20 mouse cellular contexts compared by ENCODE assay signal in the genomic region with DNA sequence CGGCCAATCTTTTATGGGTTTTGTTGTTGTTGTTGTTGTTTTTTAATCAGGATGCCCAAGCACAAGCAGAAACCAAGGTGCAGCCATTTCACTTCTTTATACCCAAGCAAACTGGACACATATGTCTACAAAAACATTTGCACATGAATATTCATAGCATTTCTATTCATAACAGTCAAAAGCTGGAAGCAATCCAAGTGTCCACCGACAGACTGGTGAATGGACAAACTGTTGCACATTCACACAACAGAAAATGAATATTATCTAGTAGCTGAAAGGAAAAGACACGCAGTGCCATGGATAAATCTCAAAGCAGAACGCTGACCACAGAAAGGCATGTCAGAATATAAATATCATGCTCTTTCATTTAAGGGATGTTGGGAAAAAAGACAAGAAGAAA.
A peak's percentile ranks its signal among the peaks of the same experiment; 100 is the strongest.
DNase-seq lines count a peak whose midpoint lies in the region; ATAC-seq lines count a peak whose summit lies in the region.
"Had no signal": no experiment of that assay in that cellular context is flagged by ENCODE, and none has a peak within 500 bp of the region (broad histone marks: within the 10 kb centered on the region; RNA-seq: fewer than 3 reads in every experiment).

No protein-coding gene starts in this region.

- H3K27ac ChIP-seq in hindbrain, embryonic 15.5 days (replicated peaks) = 0 out of 2 replicates have a peak overlapping the region, but pooled peaks have one; percentile 14
- no peak overlapping the region for H3K27ac ChIP-seq in hindbrain, embryonic 13.5 days
- peak overlapping the region; percentile 64 for H3K27ac ChIP-seq in midbrain, embryonic 15.5 days
- no peak overlapping the region for H3K27ac ChIP-seq in midbrain, embryonic 11.5 days (ENCODE audit: low read depth, low read length)
- H3K27ac ChIP-seq in forebrain, embryonic 16.5 days (ENCODE audit: low read length) = peak overlapping the region; percentile 34; the same call in 1 of the 2 replicates
- no peak overlapping the region for H3K27ac ChIP-seq in kidney, embryonic 15.5 days
- H3K27ac ChIP-seq: layer of hippocampus, adult 2 months; limb, embryonic 12.5 days; liver, embryonic 14.5 days; stomach, postnatal 0 days had no signal

- no peak overlapping the region for H3K9ac ChIP-seq in hindbrain, embryonic 15.5 days
- no peak overlapping the region for H3K9ac ChIP-seq in hindbrain, embryonic 13.5 days
- no peak overlapping the region for H3K9ac ChIP-seq in midbrain, embryonic 15.5 days
- no peak overlapping the region for H3K9ac ChIP-seq in midbrain, embryonic 11.5 days (ENCODE audit: low read length)
- H3K9ac ChIP-seq in forebrain, embryonic 16.5 days (replicated peaks; ENCODE audit: low read depth, low read length) = no peak overlapping the region
- H3K9ac ChIP-seq in kidney, embryonic 15.5 days = no peak overlapping the region
- H3K9ac ChIP-seq: limb, embryonic 12.5 days; liver, embryonic 14.5 days had no signal

- H3K4me2 ChIP-seq in hindbrain, embryonic 15.5 days = no peak overlapping the region
- H3K4me2 ChIP-seq in hindbrain, embryonic 13.5 days = no peak overlapping the region
- H3K4me2 ChIP-seq in midbrain, embryonic 15.5 days = no peak overlapping the region
- H3K4me2 ChIP-seq in midbrain, embryonic 11.5 days = no peak overlapping the region
- peak overlapping the region; percentile 25 for H3K4me2 ChIP-seq in forebrain, embryonic 16.5 days (ENCODE audit: low read length)
- no peak overlapping the region for H3K4me2 ChIP-seq in kidney, embryonic 15.5 days
- H3K4me2 ChIP-seq: limb, embryonic 12.5 days had no signal

- no peaks in the 10 kb centered on the region for H3K27me3 ChIP-seq in hindbrain, embryonic 15.5 days
- H3K27me3 ChIP-seq in hindbrain, embryonic 13.5 days = no peaks in the 10 kb centered on the region
- no peaks in the 10 kb centered on the region for H3K27me3 ChIP-seq in midbrain, embryonic 15.5 days (replicated peaks)
- H3K27me3 ChIP-seq in midbrain, embryonic 11.5 days (ENCODE audit: control insufficient read depth, insufficient read depth, low read length) = no peaks in the 10 kb centered on the region
- H3K27me3 ChIP-seq in forebrain, embryonic 16.5 days (replicated peaks; ENCODE audit: control insufficient read depth, insufficient read depth, low read length) = no peaks in the 10 kb centered on the region
- H3K27me3 ChIP-seq in kidney, embryonic 15.5 days = no peaks in the 10 kb centered on the region
- H3K27me3 ChIP-seq: limb, embryonic 12.5 days had no signal

- no peaks in the 10 kb centered on the region for H3K36me3 ChIP-seq in hindbrain, embryonic 15.5 days
- no peaks in the 10 kb centered on the region for H3K36me3 ChIP-seq in hindbrain, embryonic 13.5 days
- H3K36me3 ChIP-seq in midbrain, embryonic 15.5 days (replicated peaks) = no peaks in the 10 kb centered on the region
- no peaks in the 10 kb centered on the region for H3K36me3 ChIP-seq in midbrain, embryonic 11.5 days (ENCODE audit: control insufficient read depth, insufficient read depth, low read length)
- no peaks in the 10 kb centered on the region for H3K36me3 ChIP-seq in forebrain, embryonic 16.5 days (ENCODE audit: control insufficient read depth, insufficient read depth)
- no peaks in the 10 kb centered on the region for H3K36me3 ChIP-seq in kidney, embryonic 15.5 days
- H3K36me3 ChIP-seq: G1E; limb, embryonic 12.5 days had no signal

- no peak overlapping the region for H3K4me3 ChIP-seq in hindbrain, embryonic 15.5 days
- no peak overlapping the region for H3K4me3 ChIP-seq in hindbrain, embryonic 13.5 days
- no peak overlapping the region for H3K4me3 ChIP-seq in midbrain, embryonic 15.5 days
- H3K4me3 ChIP-seq in midbrain, embryonic 11.5 days (ENCODE audit: low read depth, low read length) = no peak overlapping the region
- no peak overlapping the region for H3K4me3 ChIP-seq in forebrain, embryonic 16.5 days (replicated peaks; ENCODE audit: low read length)
- H3K4me3 ChIP-seq in kidney, embryonic 15.5 days (replicated peaks) = no peak overlapping the region
- H3K4me3 ChIP-seq: layer of hippocampus, adult 2 months; limb, embryonic 12.5 days had no signal

- no peaks in the 10 kb centered on the region for H3K9me3 ChIP-seq in hindbrain, embryonic 15.5 days
- H3K9me3 ChIP-seq in hindbrain, embryonic 13.5 days = no peaks in the 10 kb centered on the region
- H3K9me3 ChIP-seq in midbrain, embryonic 15.5 days = no peaks in the 10 kb centered on the region
- no peaks in the 10 kb centered on the region for H3K9me3 ChIP-seq in midbrain, embryonic 11.5 days (ENCODE audit: control insufficient read depth, low read length)
- no peaks in the 10 kb centered on the region for H3K9me3 ChIP-seq in forebrain, embryonic 16.5 days (ENCODE audit: control insufficient read depth, low read length)
- no peaks in the 10 kb centered on the region for H3K9me3 ChIP-seq in kidney, embryonic 15.5 days (replicated peaks)
- H3K9me3 ChIP-seq: limb, embryonic 12.5 days had no signal

- peaks cover 13% of the 10 kb centered on the region for H3K4me1 ChIP-seq in hindbrain, embryonic 15.5 days (replicated peaks)
- peaks cover 8% of the 10 kb centered on the region for H3K4me1 ChIP-seq in hindbrain, embryonic 13.5 days (replicated peaks)
- H3K4me1 ChIP-seq in midbrain, embryonic 15.5 days = 0 out of 2 replicates have a peak, but pooled peaks cover 9% of the 10 kb centered on the region
- no peaks in the 10 kb centered on the region for H3K4me1 ChIP-seq in midbrain, embryonic 11.5 days (ENCODE audit: control insufficient read depth, insufficient read depth, low read length)
- peaks cover 17% of the 10 kb centered on the region for H3K4me1 ChIP-seq in forebrain, embryonic 16.5 days (replicated peaks; ENCODE audit: control insufficient read depth, insufficient read depth, low read length)
- no peaks in the 10 kb centered on the region for H3K4me1 ChIP-seq in kidney, embryonic 15.5 days

- no peak for ATAC-seq in hindbrain, embryonic 15.5 days (ENCODE audit: low FRiP score, low read depth)
- ATAC-seq in hindbrain, embryonic 13.5 days (ENCODE audit: low FRiP score) = no peak
- ATAC-seq in midbrain, embryonic 15.5 days (replicated peaks) = no peak
- no peak for ATAC-seq in midbrain, embryonic 11.5 days (ENCODE audit: low FRiP score)
- peak; percentile 57 for ATAC-seq in forebrain, embryonic 16.5 days
- ATAC-seq in kidney, embryonic 15.5 days (replicated peaks; ENCODE audit: low FRiP score) = no peak

- no peak for DNase-seq in midbrain, embryonic 11.5 days (ENCODE audit: low spot score, missing footprints)
- peak; percentile 23 for DNase-seq in right cerebral cortex, postnatal 14 days
- no peak for DNase-seq in urinary bladder, postnatal 10 days (ENCODE audit: low spot score)
- DNase-seq: adrenal gland, adult 2 months; cerebellum, adult 9-11 months; gastrocnemius, postnatal 10 days; kidney, adult 9 months; lung, postnatal 10 days; spleen, adult 18-20 months; thymus, postnatal 25 days had no signal

- WGBS in hindbrain, embryonic 15.5 days = 29% methylated on average over 4 of the region's 4 CpGs
- WGBS in hindbrain, embryonic 13.5 days = 39% methylated on average over 4 of the region's 4 CpGs
- WGBS in midbrain, embryonic 15.5 days = 31% methylated on average over 4 of the region's 4 CpGs
- WGBS in midbrain, embryonic 11.5 days = 75% methylated on average over 4 of the region's 4 CpGs
- 19% methylated on average over 4 of the region's 4 CpGs for WGBS in forebrain, embryonic 16.5 days
- 64% methylated on average over 4 of the region's 4 CpGs for WGBS in kidney, embryonic 15.5 days

Comparison
In these comparisons a context has a peak if more than half of its experiments do, and no peak if none do; other contexts are left out.
1. H3K27ac ChIP-seq: peak in hindbrain, embryonic 15.5 days (single experiment), midbrain, embryonic 15.5 days (single experiment) and forebrain, embryonic 16.5 days (single experiment); none in hindbrain, embryonic 13.5 days (single experiment), midbrain, embryonic 11.5 days (single experiment) and kidney, embryonic 15.5 days (single experiment).